Mouse (Mus musculus) thymus, adult 18-20 months (tissue): ENCODE data around the gene Olfr1357.

Source experiments
- DNase-seq, 2 experiments: peaks; one replicate each; pipeline ENCODE4 v3.0.0; 2022; ENCODE audit warnings: mixed read lengths in 2 of 2

Olfr1357 gene

DNA sequence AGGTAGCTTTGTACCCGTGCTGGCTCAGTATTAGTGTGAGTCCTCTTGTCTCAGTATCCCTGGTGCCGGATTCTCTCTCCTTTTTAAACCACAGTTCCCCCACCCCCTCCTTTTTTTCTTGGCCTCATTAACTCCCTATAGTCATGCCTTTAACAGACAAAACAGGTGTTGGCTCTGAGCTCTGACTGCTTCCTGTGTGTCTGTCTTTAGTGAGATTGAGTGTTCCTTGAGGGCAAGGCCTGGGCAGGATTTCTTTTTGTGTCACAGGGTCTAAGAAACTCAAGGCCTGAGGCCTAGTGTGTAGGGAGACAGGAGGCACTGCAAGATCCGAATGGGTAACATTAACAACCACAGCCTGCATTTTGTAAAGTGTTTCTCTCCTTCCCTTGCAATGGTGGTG lies 39.7 kb downstream of the Olfr1357 start:
- peak in 1 of 2 experiments; percentile 54 for DNase-seq

- peak in 1 of 2 experiments; percentile 22 for DNase-seq
Observed at GRCm38 (mm10) chr10:78576435-78577184, 41.3 kb downstream of the Olfr1357 start.

DNA sequence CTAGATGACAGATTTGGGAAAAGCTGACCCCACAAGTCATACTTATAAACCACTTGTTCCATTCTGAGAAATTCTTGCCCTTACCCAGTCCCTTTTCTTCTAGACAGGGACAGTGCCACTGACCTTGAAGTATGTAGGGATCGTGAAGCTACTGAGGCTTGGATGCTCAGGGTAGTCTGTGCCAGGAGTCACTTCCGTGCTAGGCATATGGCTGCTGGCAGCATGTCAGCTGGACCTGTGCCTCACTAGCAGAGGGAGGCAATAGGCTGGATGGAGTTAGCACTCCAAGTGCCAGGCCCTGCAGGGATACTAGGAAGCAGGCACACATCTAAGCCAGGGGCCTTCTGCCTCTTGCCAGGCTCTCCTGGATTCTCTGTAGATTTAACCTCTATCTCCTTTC lies 42.2 kb downstream of the Olfr1357 start:
- peak in 1 of 2 experiments; percentile 19 for DNase-seq

DNA sequence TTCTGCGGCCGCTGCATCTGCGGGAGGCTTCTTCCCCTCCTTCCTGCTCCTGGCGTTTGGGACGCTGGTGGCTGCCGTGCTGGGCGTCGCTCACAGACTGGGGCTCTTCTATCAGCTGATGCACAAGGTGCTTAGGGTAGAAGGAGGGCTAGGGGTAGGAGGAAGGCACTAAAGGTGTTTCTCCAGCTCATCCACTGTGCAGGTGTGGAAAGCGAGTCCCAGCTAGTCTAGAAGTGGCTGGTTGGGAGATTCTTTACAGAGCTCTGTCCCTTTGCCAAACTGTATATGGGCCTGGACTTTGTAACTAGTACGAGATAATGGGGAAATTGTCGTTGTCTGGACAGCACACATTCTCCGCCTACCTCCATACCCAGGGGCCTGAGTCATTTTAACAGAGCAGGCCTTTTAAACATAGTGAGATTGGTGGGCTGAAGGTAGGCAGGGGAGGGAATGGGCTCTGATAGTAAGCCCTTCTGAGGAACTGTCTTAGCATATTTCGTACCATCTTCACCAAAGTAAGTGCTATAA lies 42.7 kb downstream of the Olfr1357 start:
- DNase-seq: no peak

GRCm38 (mm10) chr10:78574250-78575104 lies 43.4 kb downstream of the Olfr1357 start, which contains the start of gene Ilvbl:
Gene Ilvbl, plus strand, starts transcription at chr10:78574346.
- peak; percentile 91 to 96 for DNase-seq

GRCm38 (mm10) chr10:78573226-78573625 lies 44.6 kb downstream of the Olfr1357 start:
- DNase-seq: peak in 1 of 2 experiments; percentile 12

DNA sequence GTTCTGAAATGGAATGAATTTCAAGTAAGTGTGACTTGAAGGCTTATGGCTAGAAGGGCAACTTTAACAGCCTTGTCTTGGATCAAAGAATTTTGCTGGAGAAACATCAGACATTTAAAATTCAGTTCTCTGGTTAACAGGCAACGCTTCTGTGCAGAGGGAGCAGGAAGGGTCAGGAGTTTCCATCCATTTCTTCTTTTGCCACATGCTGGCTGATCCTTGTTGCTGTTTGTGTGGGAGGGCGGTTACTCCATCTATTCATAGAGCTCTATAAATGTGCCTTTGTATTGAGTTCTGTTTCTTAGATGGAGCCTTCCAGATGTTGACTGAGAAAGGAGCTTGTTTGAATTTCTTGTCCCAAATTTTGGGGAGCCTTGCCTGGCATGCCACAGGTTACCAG lies 47.0 kb downstream of the Olfr1357 start:
- DNase-seq: no peak

DNA sequence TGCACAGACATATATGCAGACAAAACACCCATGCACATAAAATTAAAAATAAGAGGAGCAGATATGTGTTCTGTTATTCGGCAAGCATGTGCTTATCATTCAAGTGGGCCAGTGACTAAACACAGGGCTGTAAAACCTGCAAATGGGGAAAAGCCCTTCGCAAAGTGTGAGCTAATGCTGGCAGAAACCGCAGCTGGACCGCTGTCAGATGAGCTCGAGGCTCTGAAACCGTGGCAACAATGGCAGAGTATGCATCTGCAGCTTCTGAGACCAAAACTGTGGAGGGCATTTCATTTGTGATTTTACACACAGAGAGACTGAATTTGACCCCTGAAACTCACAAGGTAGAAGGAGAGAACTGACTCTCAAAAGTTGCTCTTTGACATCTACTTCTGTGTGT lies 47.5 kb downstream of the Olfr1357 start:
- no peak for DNase-seq

DNA sequence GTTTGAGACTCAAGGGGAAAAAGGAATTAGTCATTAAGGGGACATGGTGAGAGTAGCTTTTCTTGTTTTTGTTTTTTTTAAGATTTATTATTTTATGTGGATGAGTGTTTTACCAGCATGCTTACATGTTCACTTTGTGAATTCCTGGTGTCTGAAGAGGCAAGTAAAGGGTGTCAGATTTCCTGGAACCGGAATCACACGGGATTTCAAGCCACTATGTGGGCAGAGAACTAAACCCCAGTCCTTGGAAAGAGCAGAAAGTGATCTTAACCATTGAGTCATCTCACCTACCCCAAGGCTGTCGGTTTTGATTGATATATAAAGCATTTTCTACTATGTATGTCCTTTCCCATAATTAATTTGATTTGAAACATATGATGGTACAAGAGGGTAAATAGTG lies 48.2 kb downstream of the Olfr1357 start:
- DNase-seq: no peak

GRCm38 (mm10) chr10:78569191-78569590 lies 48.7 kb downstream of the Olfr1357 start:
- no peak for DNase-seq

DNA sequence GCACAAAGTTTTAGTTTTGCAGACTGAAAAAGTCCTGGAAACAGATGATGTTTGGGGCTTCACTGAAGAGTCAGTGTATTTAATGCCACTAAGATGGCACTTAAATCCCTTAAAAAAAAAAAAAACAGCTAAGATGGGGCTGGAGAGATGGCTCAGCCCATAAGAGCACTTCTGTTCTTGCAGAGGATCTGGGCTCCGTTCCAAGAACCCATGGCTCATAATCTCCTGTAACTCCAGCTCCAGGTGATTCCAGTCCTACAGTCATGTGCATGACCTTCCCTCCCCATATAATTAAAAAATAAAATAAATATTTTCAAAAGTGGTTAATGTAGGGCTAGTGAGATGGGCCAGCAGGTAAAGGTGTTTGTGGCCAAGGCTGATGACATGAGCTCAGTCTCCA lies 52.8 kb downstream of the Olfr1357 start:
- no peak for DNase-seq
